Mouse (Mus musculus) urinary bladder, adult 2 months (tissue): ENCODE measurements around the gene Fhod1. TPM values are rescaled to one million over a fixed set of nuclear protein-coding genes. Genes with fewer than 3 reads are reported as not detected.
"Not testable (repeated sequence)": the region's sequence is repeated elsewhere in the genome, so short reads cannot be mapped to it uniquely, and the experiment has no call there.

Experiments
- DNase-seq: peaks from one replicate; pipeline ENCODE4 v3.0.0; 2022; ENCODE audit warnings: low spot score
- polyA plus RNA-seq: library from polyadenylated mRNA; depleted of rRNA; stranded (reverse); fragments of >200 nt; gene quantifications from 2 replicates; pipeline ENCODE4 v1.2.3, GENCODE M21; 2012; rRNA removed

Gene Fhod1
- polyA plus RNA-seq, 1 experiment: 17.0 TPM

DNA sequence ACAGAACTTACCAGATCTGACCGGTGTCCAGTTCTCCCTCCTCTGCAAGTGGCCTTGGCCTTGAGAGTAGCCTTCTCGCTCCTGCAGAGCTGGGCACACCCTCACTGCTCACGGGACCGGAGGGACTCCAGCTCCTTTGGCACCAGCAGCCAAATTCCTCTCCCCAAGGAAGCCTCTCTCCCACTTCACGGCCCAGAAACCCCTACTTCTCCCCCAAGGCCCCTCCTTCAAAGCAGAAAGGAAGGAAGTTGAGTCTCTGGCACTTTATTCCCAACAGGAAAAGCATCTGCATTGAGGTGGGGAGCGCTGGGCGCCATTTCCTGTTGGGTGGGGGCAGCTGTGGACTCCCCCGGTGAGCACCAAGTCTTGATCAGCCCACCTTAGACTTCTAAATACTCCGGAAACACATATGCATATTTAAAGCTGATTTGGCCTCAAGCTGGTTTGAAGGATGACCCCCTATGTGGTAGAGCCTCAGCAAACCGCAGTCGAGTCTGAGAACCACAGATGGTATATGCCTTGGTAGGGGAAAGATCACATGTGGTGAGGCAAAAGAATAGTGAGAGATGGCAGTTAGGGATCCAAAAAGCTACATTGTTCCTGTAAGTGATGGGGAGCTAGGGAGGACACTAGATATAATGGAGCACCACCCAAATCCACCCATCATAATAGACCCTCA, 51.7 kb downstream of the Fhod1 start, which contains the start of gene Exoc3l:
TSS of gene Exoc3l (minus strand) at position 207 of the 679 bp plus-strand sequence.
- DNase-seq: no peak

DNA sequence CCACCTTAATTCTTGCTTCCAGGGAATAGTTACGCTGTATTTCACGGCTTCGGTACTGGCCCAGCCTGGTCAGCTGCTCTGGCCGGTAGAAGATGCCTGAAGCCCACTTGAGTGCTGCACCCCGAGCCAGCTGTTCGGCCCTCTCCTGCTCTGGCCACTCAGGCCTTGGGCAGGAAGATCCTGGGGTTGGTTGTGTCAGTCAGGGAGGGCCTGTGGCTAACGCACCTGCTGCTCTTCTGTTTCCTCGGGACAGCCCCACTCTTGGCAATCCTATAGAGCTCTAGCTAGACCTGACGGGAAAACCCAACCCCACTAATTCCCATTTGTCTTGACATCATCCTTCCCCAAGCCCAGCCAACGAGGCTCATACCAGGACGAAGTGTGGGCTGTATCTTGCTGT, 52.5 kb downstream of the Fhod1 start:
- no peak for DNase-seq

GRCm38 (mm10) chr8:105294776-105295175, 53.0 kb downstream of the Fhod1 start:
- DNase-seq: no peak

DNA sequence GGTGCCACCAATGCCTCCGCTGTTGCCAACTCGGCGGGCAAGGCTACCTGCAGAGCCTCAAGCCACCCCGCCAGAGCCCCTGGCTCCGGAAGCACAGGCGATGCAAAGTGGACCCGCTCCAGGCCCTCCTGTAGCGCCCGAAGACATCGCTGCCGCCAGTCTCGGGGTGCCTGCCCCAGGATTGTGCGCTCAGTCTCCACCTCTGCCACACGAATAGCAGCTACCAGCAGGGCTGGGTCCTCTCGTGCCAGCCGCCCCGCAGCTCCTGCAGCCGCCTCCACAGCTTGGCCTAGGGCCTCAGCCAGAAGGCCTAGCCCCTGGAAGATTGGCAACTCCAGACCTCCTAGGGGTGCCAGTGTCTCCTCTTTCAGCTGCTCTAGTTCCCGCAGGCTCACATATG, 54.3 kb downstream of the Fhod1 start:
- no peak for DNase-seq

GRCm38 (mm10) chr8:105292471-105292870, 55.3 kb downstream of the Fhod1 start:
- no peak for DNase-seq

DNA sequence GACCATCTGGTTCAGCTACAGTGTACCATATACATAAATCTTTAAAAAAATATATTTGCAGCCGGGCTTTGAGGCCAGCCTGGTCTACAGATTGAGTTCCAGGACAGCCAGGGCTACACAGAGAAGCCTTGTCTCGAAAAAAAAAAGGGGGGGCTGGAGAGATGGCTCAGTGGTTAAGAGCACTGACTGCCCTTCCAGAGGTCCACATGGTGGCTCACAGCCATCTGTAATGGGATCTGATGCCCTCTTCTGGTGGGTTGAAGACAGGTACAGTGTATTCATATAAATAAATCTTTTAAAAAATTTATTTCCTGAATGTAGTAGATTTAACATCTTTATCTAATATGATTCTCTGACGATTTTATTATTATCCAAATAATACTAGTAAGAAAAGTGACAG, 56.0 kb downstream of the Fhod1 start:
- not testable (repeated sequence) for DNase-seq

DNA sequence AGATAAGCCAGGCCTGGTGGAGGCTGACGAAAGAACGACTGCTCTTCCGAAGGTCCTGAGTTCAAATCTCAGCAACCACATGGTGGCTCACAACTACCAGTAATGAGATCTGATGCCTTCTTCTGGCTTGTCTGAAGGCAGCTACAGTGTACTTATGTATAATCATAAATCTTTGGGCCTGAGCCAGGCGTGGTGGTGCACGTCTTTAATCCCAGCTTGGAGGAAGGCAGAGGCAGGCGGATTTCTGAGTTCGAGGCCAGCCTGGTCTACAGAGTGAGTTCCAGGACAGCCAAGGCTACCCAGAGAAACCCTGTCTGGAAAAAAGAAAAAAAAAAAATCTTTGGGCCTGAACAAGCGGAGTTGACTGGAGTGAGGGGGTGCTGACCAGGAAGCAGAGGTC, 56.4 kb downstream of the Fhod1 start:
- DNase-seq: not testable (repeated sequence)

DNA sequence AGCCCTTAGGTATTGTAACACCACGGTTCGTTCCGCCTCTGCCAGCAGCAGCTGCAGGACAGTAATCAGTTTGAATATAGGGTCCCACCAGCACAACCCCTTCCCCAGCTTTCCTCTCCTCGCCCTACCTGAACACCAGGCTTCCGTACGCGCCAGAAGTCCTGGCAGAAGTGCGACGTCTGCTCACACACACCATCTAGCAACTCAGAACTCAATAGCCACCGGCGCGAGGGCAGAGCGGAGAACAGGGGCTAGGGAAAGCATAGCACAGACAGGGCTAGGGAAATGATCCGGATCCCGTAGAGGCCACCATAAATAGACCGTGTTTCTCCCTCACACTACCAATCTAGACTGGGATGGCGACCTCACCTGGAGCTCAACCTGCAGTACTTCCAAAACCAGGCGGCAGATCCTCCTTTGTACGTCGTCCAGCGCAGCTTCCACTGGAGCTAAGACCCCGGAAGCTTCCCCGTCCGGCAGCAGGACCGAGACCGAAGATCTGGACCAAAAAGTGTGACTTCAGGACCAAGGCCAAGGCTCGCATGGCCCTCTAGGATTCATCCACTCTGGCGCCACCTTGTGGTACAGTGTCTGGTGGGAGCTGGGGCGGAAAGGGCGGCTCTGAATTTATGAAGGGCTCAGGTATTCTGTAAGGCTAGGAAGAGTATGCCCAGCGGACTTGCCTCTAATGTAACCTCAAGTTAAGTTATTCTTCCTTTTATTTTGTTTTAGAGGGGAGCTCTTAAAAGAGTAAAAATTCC, 57.0 kb downstream of the Fhod1 start:
- peak; percentile 72 for DNase-seq

- no peak for DNase-seq
These were observed 57.8 kb downstream of the Fhod1 start, which contains the start of gene 4931428F04Rik for GRCm38 (mm10) chr8:105289805-105290460. TSS of gene 4931428F04Rik (minus strand) at chr8:105289864.

DNA sequence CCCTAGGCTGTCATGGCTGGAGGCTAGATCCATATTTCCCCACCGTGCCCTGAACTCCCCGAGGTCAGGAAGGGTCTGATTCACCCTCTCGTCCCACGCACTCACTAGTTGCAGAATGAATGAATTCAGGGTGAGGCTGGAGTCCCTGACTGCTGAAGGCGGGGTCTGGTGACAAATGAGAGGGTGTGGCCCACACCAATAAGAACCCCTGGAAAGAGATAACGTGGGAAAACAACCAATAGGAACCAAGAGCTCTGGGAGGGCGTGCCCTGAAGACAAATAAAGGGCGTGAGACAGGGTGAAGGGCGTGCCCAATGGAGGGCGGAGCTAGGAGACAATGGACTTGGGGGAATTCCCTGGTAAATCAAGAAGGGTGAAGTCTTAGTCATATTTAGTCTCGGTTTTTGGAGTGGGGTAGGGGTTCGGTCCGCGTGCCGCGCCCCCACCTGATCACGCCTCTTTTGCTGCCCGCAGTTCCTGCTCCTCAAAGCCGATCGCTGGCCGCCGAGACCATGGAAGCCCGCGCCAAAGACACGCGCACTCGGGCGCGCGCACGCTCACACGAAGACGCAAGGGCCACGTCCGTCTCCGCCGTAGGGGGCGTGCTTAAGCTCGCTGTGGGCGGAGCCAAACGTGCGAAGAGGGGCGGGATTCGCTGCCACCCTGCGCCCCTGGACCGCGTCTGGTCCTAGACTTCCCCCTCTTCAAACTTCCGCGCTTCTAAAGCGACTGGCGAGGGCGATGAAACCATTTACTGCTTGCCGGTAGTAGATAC, 58.6 kb downstream of the Fhod1 start:
- DNase-seq: peak; percentile 79

DNA sequence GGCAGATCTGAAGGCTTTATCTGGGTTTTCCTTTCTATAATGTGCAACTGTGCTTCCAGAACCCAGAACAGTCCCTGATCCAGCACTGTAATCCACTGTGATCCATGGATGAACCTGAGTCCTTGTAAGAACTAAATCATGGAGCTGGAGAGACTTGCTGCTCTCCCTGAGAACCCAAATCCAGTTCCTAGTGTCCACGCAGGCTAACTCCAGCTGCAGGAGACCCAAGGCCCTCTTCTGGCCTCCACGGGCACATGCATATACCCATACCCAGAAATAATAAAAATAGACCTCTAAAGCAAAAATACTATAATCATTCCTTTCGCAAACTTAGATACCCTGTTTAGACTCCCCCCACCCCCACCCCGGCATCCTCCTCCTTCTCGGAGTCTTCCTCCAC, 59.5 kb downstream of the Fhod1 start:
- DNase-seq: no peak

- no peak for DNase-seq
These were observed 60.8 kb downstream of the Fhod1 start for GRCm38 (mm10) chr8:105286907-105287306.

GRCm38 (mm10) chr8:105285514-105285913, 62.2 kb downstream of the Fhod1 start:
- DNase-seq: no peak

DNA sequence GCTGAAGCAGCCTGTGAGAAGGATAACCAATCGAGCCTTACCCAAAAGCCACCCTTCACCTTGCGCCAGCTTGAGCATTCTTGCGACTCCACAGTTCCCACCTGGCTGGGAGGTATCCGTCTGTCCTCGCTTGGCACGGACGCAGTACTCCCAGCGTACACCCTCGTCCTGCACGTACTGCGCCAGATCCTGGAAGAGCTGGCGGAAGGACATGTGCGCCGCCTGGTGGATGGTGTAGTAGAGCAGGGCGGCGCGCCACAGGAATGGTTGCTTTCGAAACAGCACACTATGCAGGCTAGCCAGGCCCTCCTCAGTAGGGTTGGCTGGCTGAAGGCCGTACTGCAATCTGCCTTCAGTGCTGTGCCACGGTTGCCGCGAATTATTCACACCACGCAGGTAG, 64.7 kb downstream of the Fhod1 start:
- DNase-seq: no peak

GRCm38 (mm10) chr8:105282239-105282638, 65.5 kb downstream of the Fhod1 start:
- no peak for DNase-seq

DNA sequence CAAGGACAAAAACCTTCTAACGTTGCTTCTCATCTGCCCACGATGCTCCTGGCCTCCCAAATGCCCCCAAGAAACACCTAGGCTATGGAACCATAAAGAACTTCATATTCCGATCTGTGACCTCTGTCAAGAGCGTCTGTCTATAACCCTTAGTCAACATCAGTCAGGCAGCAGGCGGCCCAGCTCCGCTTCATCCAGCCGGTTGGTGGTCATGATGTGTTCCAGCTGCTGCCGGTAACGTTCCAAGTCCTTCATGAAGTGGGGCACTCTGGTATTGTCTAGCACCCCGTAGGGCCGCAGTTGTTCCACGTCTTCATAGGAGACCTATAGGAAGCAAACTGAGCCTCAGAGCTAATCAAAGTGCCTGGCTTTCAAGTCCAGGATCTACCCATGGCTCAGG, 65.9 kb downstream of the Fhod1 start:
- no peak for DNase-seq

DNA sequence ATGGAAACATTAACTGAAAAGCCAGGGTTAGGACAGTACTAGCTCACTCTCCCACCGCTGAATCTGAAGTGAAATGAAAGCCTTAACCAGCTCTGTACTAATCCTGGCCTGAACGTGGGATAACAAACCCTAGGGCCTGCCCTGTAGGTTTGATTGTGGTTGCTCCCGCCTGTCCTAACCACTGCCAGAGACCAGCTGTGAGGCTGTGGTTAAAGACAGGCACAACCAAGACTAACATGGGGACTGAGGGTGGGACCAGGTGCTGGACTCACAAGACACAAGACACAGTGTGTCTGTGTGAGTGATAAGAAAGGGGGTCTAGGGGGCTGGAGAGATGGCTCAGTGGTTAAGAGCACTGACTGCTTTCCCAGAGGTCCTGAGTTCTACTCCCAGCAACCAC, 67.2 kb downstream of the Fhod1 start:
- no peak for DNase-seq

Other genes starting within 250 kb of the Fhod1 start
- not detected in 2 replicates for gene Ces4a, start 216.2 kb downstream of the Fhod1 start, polyA plus RNA-seq
- 28.0 and 30.1 TPM in 2 replicates for gene Cbfb, start 177.3 kb downstream of the Fhod1 start, polyA plus RNA-seq
- gene D230025D16Rik, start 122.8 kb downstream of the Fhod1 start, polyA plus RNA-seq: 25.3 and 28.5 TPM in 2 replicates
- 34.1 and 34.5 TPM in 2 replicates for gene B3gnt9, start 92.8 kb downstream of the Fhod1 start, polyA plus RNA-seq
- gene Tradd, start 83.3 kb downstream of the Fhod1 start, polyA plus RNA-seq: 15.1 and 15.8 TPM in 2 replicates
- 9.1 and 9.5 TPM in 2 replicates for gene Fbxl8, start 83.3 kb downstream of the Fhod1 start, polyA plus RNA-seq
- gene Hsf4, start 78.2 kb downstream of the Fhod1 start, polyA plus RNA-seq: 4.8 TPM in 2 replicates
- 2.8 and 4.0 TPM in 2 replicates for gene Nol3, start 71.8 kb downstream of the Fhod1 start, polyA plus RNA-seq
- gene 4931428F04Rik, start 58.1 kb downstream of the Fhod1 start, polyA plus RNA-seq: 2.7 and 2.9 TPM in 2 replicates
- gene Exoc3l, start 51.9 kb downstream of the Fhod1 start, polyA plus RNA-seq: 4.3 and 4.5 TPM in 2 replicates
- 59.3 and 75.5 TPM in 2 replicates for gene E2f4, start 50.3 kb downstream of the Fhod1 start, polyA plus RNA-seq
- 25.2 and 29.0 TPM in 2 replicates for gene Elmo3, start 42.4 kb downstream of the Fhod1 start, polyA plus RNA-seq
- 3.9 and 6.1 TPM in 2 replicates for gene Lrrc29, start 21.7 kb downstream of the Fhod1 start, polyA plus RNA-seq
- gene Tmem208, start 21.6 kb downstream of the Fhod1 start, polyA plus RNA-seq: 72.7 and 103 TPM in 2 replicates
- 2.6 and 3.4 TPM in 2 replicates for gene Slc9a5, start 890 bp upstream of the Fhod1 start, polyA plus RNA-seq
- gene Plekhg4, start 25.3 kb upstream of the Fhod1 start, polyA plus RNA-seq: 0.25 and 0.50 TPM in 2 replicates
- 0.06 and 0.10 TPM in 2 replicates for gene Kctd19, start 65.5 kb upstream of the Fhod1 start, polyA plus RNA-seq
- 0.48 and 0.53 TPM in 2 replicates for gene Lrrc36, start 65.6 kb upstream of the Fhod1 start, polyA plus RNA-seq
- 84.1 and 93.7 TPM in 2 replicates for gene Tppp3, start 123.6 kb upstream of the Fhod1 start, polyA plus RNA-seq
- 56.7 and 64.7 TPM in 2 replicates for gene Zdhhc1, start 148.9 kb upstream of the Fhod1 start, polyA plus RNA-seq
- gene Hsd11b2, start 170.8 kb upstream of the Fhod1 start, polyA plus RNA-seq: 0.49 and 0.52 TPM in 2 replicates
- 144 and 148 TPM in 2 replicates for gene Atp6v0d1, start 218.1 kb upstream of the Fhod1 start, polyA plus RNA-seq